Mouse (Mus musculus) limb, embryonic 15.5 days (tissue): ENCODE results near the gene Pitpnc1. TPM values are rescaled to one million over a fixed set of nuclear protein-coding genes. Genes with fewer than 3 reads are reported as not detected.

ENCODE experiments used
- ATAC-seq: fragments of 200-750 bp; cut with Nextera tagmentation; 2 replicates; pipeline ENCODE4 v1.8.0; 2017; ENCODE audit warnings: low read depth, moderate TSS enrichment; ENCODE audit not compliant: insufficient number of reproducible peaks, low FRiP score, low TSS enrichment
- H3K27ac ChIP-seq: fragments of 300-500 bp; sonication (generic); 2 replicates; pipeline ENCODE4 v1.5.1; 2015; ENCODE audit warnings: moderate library complexity, mild to moderate bottlenecking, inconsistent platforms
- H3K27me3 ChIP-seq: fragments of 300-500 bp; sonication (generic); 2 replicates; pipeline ENCODE4 v1.6.1; 2015; ENCODE audit warnings: inconsistent platforms
- H3K36me3 ChIP-seq: fragments of 300-500 bp; sonication (generic); 2 replicates; pipeline ENCODE4 v1.6.1; 2015; ENCODE audit warnings: inconsistent platforms
- H3K4me1 ChIP-seq: fragments of 300-500 bp; sonication (generic); 2 replicates; pipeline ENCODE4 v1.6.1; 2015; ENCODE audit warnings: inconsistent platforms
- H3K4me2 ChIP-seq: fragments of 300-500 bp; sonication (generic); 2 replicates; pipeline ENCODE4 v1.6.1; 2015; ENCODE audit warnings: mild to moderate bottlenecking, inconsistent platforms
- H3K4me3 ChIP-seq: fragments of 300-500 bp; sonication (generic); 2 replicates; pipeline ENCODE4 v1.5.1; 2015; ENCODE audit warnings: mild to moderate bottlenecking, inconsistent platforms
- H3K9ac ChIP-seq: fragments of 300-500 bp; sonication (generic); 2 replicates; pipeline ENCODE4 v1.6.1; 2015; ENCODE audit warnings: inconsistent platforms
- H3K9me3 ChIP-seq: fragments of 300-500 bp; sonication (generic); 2 replicates; pipeline ENCODE4 v1.6.1; 2016; ENCODE audit warnings: inconsistent platforms
- WGBS: fragments of 180-500 bp; shearing (Covaris S2); methylation state at CpG from one replicate; pipeline ENCODE4 v1.1.7; 2015; 5-methylcytosine and 5-hydroxymethylcytosine counted together
- polyA plus RNA-seq: library from polyadenylated mRNA; unstranded; fragments of >200 nt; fragmentation: Nextera tagmentation; extraction: Ambion mirVana; gene quantifications from 2 replicates; pipeline ENCODE4 v1.2.1, GENCODE M21; 2015

Pitpnc1 gene
- polyA plus RNA-seq, 1 experiment from 2014 or later, result 25.2 TPM

- WGBS, result 86% methylated on average over 3 of the region's 3 CpGs
- no peak for ATAC-seq
- no peak overlapping the region for H3K4me2 ChIP-seq
Measured at GRCm38 (mm10) chr11:107394245-107394644, 76.3 kb downstream of the Pitpnc1 start.

GRCm38 (mm10) chr11:107393828-107394165, 76.7 kb downstream of the Pitpnc1 start:
- H3K27me3 ChIP-seq, result no peaks in the 10 kb centered on the region
- 70% methylated on average over 12 of the region's 12 CpGs for WGBS
- H3K9me3 ChIP-seq, result no peaks in the 10 kb centered on the region
- no peak overlapping the region for H3K27ac ChIP-seq
- no peak for ATAC-seq
- H3K4me2 ChIP-seq, result no peak overlapping the region
- H3K36me3 ChIP-seq, result no peaks in the 10 kb centered on the region
- no peak overlapping the region for H3K4me3 ChIP-seq
- peaks cover 16% of the 10 kb centered on the region; the same call in 1 of the 2 replicates for H3K4me1 ChIP-seq
- H3K9ac ChIP-seq, result no peak overlapping the region

More at GRCm38 (mm10) chr11:107394245-107394644, 76.3 kb downstream of the Pitpnc1 start:
- H3K27ac ChIP-seq, result no peak overlapping the region
- no peak overlapping the region for H3K4me3 ChIP-seq
- H3K27me3 ChIP-seq, result no peaks in the 10 kb centered on the region
- no peak overlapping the region for H3K9ac ChIP-seq
- H3K36me3 ChIP-seq, result no peaks in the 10 kb centered on the region
- peaks cover 16% of the 10 kb centered on the region; the same call in 1 of the 2 replicates for H3K4me1 ChIP-seq
- no peaks in the 10 kb centered on the region for H3K9me3 ChIP-seq

- Histone ChIP-seq H3K27me3 (no peaks in the 10 kb centered on the region), H3K9ac (no peak overlapping the region), H3K27ac (no peak overlapping the region), H3K4me2 (no peak overlapping the region), H3K9me3 (no peaks in the 10 kb centered on the region), H3K4me3 (no peak overlapping the region), H3K4me1 (peaks cover 16% of the 10 kb centered on the region; the same call in 1 of the 2 replicates), H3K36me3 (no peaks in the 10 kb centered on the region)
- WGBS, result 84% methylated on average over 7 of the region's 7 CpGs
- ATAC-seq, result no peak
Measured at GRCm38 (mm10) chr11:107393154-107393827, 77.2 kb downstream of the Pitpnc1 start.

GRCm38 (mm10) chr11:107390540-107390939, 80.0 kb downstream of the Pitpnc1 start:
- Histone ChIP-seq H3K4me1 (peaks cover 11% of the 10 kb centered on the region; the same call in 1 of the 2 replicates), H3K4me2 (no peak overlapping the region), H3K9ac (no peak overlapping the region), H3K4me3 (no peak overlapping the region), H3K9me3 (no peaks in the 10 kb centered on the region), H3K27ac (no peak overlapping the region), H3K27me3 (no peaks in the 10 kb centered on the region), H3K36me3 (no peaks in the 10 kb centered on the region)
- no peak for ATAC-seq
- 45% methylated on average over 2 of the region's 2 CpGs for WGBS

DNA sequence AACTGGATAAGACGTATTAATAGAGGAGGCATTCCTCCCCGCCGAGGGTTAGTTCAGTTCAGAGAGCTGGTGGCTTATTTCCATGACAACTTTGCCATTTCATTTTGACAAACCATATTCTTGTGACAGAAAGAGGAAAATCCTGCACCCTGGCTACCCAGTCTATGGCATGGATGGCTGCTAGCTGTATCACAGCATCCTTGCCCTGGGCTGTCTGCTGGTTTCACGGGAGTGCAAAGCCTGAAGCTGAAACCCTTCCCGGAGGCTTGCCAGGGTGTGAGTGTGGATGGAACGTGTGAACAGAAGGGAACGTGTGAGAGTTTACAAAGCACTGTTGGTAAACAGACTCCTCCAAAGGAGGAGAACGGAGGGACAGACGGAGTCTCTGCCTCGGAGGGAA, 80.5 kb downstream of the Pitpnc1 start:
- 50% methylated on average over 10 of the region's 10 CpGs for WGBS
- Histone ChIP-seq H3K4me1 (peaks cover 11% of the 10 kb centered on the region; the same call in 1 of the 2 replicates), H3K27ac (no peak overlapping the region), H3K9me3 (no peaks in the 10 kb centered on the region), H3K4me2 (no peak overlapping the region), H3K36me3 (no peaks in the 10 kb centered on the region), H3K4me3 (no peak overlapping the region), H3K9ac (no peak overlapping the region), H3K27me3 (no peaks in the 10 kb centered on the region)
- ATAC-seq, result no peak

GRCm38 (mm10) chr11:107386481-107386880, 84.0 kb downstream of the Pitpnc1 start:
- Histone ChIP-seq H3K27me3 (no peaks in the 10 kb centered on the region), H3K9ac (no peak overlapping the region), H3K9me3 (no peaks in the 10 kb centered on the region), H3K27ac (no peak overlapping the region), H3K4me2 (no peak overlapping the region), H3K36me3 (no peaks in the 10 kb centered on the region), H3K4me3 (no peak overlapping the region), H3K4me1 (peaks cover 11% of the 10 kb centered on the region; the same call in 1 of the 2 replicates)
- WGBS, result 79% methylated on average over 10 of the region's 10 CpGs
- no peak for ATAC-seq

DNA sequence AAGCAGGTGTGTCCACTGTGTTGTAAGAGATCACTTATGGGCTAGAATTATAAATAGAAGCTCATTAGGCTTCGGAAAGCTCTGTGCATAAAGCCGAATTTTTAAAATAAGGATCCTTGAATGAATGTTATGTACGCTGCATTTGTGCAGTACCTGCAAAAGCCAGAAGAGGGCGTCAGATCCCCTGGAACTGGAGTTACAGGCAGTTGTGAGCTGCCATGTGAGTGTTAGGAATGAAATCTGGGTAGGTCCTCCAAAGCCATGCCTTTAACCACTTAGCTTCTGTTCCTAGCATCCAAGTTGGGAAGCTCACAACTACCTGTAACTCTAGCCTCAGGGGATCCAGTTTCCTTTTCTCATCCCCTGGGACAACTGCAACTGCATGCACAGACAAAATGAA, 85.2 kb downstream of the Pitpnc1 start:
- no peak overlapping the region for H3K4me3 ChIP-seq
- no peak overlapping the region for H3K4me2 ChIP-seq
- H3K4me1 ChIP-seq, result peaks cover 7% of the 10 kb centered on the region; the same call in 1 of the 2 replicates
- no peak overlapping the region for H3K27ac ChIP-seq
- H3K9me3 ChIP-seq, result no peaks in the 10 kb centered on the region
- no peaks in the 10 kb centered on the region for H3K36me3 ChIP-seq
- WGBS, result 61% methylated on average over 4 of the region's 4 CpGs
- no peak for ATAC-seq
- no peaks in the 10 kb centered on the region for H3K27me3 ChIP-seq
- H3K9ac ChIP-seq, result no peak overlapping the region

DNA sequence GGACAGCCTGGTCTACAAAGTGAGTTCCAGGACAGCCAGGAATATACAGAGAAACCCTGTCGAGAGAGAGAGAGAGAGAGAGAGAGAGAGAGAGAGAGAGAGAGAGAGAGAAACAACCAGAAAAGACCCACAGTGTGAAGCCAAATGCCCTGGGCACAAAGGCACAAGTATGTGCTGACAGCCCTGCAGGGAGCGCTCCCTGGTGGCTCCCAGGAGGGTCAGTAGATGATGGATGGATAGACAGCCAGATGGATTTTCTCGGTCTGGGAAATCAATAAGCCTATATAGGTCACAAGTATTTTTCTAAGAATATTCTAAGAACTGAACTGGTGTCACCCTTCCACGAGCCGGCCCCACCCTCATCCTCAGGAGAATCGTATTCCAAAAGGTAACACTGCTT, 86.5 kb downstream of the Pitpnc1 start:
- ATAC-seq, result no peak
- Histone ChIP-seq H3K4me1 (0 out of 2 replicates have a peak, but pooled peaks cover 3% of the 10 kb centered on the region), H3K27ac (no peak overlapping the region), H3K36me3 (no peaks in the 10 kb centered on the region), H3K9me3 (no peaks in the 10 kb centered on the region), H3K9ac (no peak overlapping the region), H3K4me3 (no peak overlapping the region), H3K4me2 (no peak overlapping the region), H3K27me3 (no peaks in the 10 kb centered on the region)
- WGBS, result 74% methylated on average over 6 of the region's 6 CpGs

GRCm38 (mm10) chr11:107379965-107380364, 90.5 kb downstream of the Pitpnc1 start:
- no peak for ATAC-seq
- Histone ChIP-seq H3K27me3 (no peaks in the 10 kb centered on the region), H3K9ac (no peak overlapping the region), H3K36me3 (no peaks in the 10 kb centered on the region), H3K4me1 (peaks cover 15% of the 10 kb centered on the region), H3K4me2 (no peak overlapping the region), H3K9me3 (no peaks in the 10 kb centered on the region), H3K4me3 (no peak overlapping the region), H3K27ac (no peak overlapping the region)
- 69% methylated on average over 9 of the region's 9 CpGs for WGBS

DNA sequence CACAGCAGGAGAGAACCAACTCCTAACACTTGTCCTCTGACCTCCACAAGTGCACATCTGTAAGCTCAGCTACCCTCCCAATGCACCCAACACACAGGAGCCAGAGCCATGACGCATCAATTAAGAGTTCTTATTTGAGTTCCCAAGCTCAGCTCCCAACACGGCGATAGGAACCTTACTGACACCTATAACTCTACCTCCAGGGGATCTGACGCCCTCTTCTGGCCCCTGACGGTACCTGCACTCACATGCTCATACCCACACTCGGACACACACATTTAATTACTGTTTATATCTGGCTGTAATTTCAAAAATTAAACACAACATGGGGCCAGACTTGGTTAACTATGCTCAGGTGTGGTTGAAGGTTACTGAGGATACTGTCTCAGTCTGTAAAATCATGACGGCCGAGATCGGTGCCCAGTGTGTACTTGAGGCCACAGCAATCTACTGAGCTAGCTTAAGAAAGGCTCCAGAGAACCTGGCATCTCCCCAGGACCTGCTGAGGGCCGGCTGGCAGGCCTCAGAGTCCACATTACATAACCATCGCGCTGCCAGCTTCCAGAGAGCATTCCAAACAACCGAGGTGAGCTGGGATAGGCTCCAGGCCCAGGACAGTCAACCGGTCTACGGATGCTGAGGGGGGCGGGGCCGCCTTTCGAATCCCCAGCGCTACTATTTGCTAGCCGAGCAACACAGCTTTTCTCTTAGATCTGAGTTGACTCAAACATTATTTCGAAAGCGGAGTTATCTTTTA, 91.2 kb downstream of the Pitpnc1 start:
- H3K9ac ChIP-seq, result no peak overlapping the region
- no peaks in the 10 kb centered on the region for H3K9me3 ChIP-seq
- 81% methylated on average over 22 of the region's 22 CpGs for WGBS
- H3K4me2 ChIP-seq, result no peak overlapping the region
- H3K27ac ChIP-seq, result no peak overlapping the region
- H3K27me3 ChIP-seq, result no peaks in the 10 kb centered on the region
- ATAC-seq, result no peak
- no peak overlapping the region for H3K4me3 ChIP-seq
- no peaks in the 10 kb centered on the region for H3K36me3 ChIP-seq
- H3K4me1 ChIP-seq, result peaks cover 12% of the 10 kb centered on the region

- H3K4me2 ChIP-seq, result no peak overlapping the region
- H3K9me3 ChIP-seq, result no peaks in the 10 kb centered on the region
- 96% methylated on average over 6 of the region's 6 CpGs for WGBS
- peaks cover 15% of the 10 kb centered on the region for H3K4me1 ChIP-seq
- H3K36me3 ChIP-seq, result no peaks in the 10 kb centered on the region
- no peak for ATAC-seq
- no peak overlapping the region for H3K4me3 ChIP-seq
- H3K9ac ChIP-seq, result no peak overlapping the region
- H3K27ac ChIP-seq, result no peak overlapping the region
- no peaks in the 10 kb centered on the region for H3K27me3 ChIP-seq
Measured at GRCm38 (mm10) chr11:107377326-107377725, 93.2 kb downstream of the Pitpnc1 start.

GRCm38 (mm10) chr11:107376272-107376671, 94.2 kb downstream of the Pitpnc1 start:
- H3K4me1 ChIP-seq, result peaks cover 15% of the 10 kb centered on the region
- H3K27ac ChIP-seq, result peak overlapping the region; percentile 74
- 23% methylated on average over 12 of the region's 12 CpGs for WGBS
- H3K36me3 ChIP-seq, result no peaks in the 10 kb centered on the region
- no peak overlapping the region for H3K9ac ChIP-seq
- no peaks in the 10 kb centered on the region for H3K9me3 ChIP-seq
- peak; percentile 43; the same call in 1 of the 2 replicates for ATAC-seq
- no peak overlapping the region for H3K4me3 ChIP-seq
- peak overlapping the region; percentile 25; the same call in 1 of the 2 replicates for H3K4me2 ChIP-seq
- no peaks in the 10 kb centered on the region for H3K27me3 ChIP-seq
